Mouse (Mus musculus) CH12.LX (cell line): Measurements from ENCODE around the gene Gapdhs.
"Not testable (repeated sequence)": the region's sequence is repeated elsewhere in the genome, so short reads cannot be mapped to it uniquely, and the experiment has no call there.

ENCODE experiments used
- CHD2 ChIP-seq: IDR thresholded peaks from 2 replicates; pipeline ENCODE4 v1.6.1; 2011; ENCODE audit warnings: low read length, improper control_type of control experiment
- CTCF ChIP-seq, 2 experiments: IDR thresholded peaks in 1 of 2; conservative IDR thresholded peaks in 1 of 2; 2 replicates each; pipeline ENCODE4 v1.5.1; 2011 to 2012; ENCODE audit warnings: low read depth in 2 of 2, low read length in 2 of 2, improper control_type of control experiment in 1 of 2, inconsistent platforms in 1 of 2, mild to moderate bottlenecking in 1 of 2, moderate library complexity in 1 of 2
- EP300 ChIP-seq: IDR thresholded peaks from 2 replicates; pipeline ENCODE4 v1.6.1; 2011; ENCODE audit warnings: low read length, improper control_type of control experiment
- GABPA ChIP-seq: IDR thresholded peaks from 2 replicates; pipeline ENCODE4 v1.6.1; 2012; ENCODE audit warnings: low read depth, low read length, improper control_type of control experiment, inconsistent platforms; ENCODE audit not compliant: insufficient replicate concordance
- MAFK ChIP-seq: IDR thresholded peaks from 2 replicates; pipeline ENCODE4 v1.6.1; 2011; ENCODE audit warnings: low read length, improper control_type of control experiment; ENCODE audit not compliant: insufficient replicate concordance
- SMC3 ChIP-seq: IDR thresholded peaks from 2 replicates; pipeline ENCODE4 v1.6.1; 2011; ENCODE audit warnings: low read depth, low read length, improper control_type of control experiment

- TF ChIP-seq CTCF (conservative IDR thresholded peaks at IDR 0.05 in 1 of 2, IDR thresholded peaks at IDR 0.05 in 1 of 2; ENCODE audit: low read depth in 2 of 2, low read length in 2 of 2); CHD2; EP300; GABPA; MAFK; SMC3: not testable (repeated sequence)
Observed at GRCm38 (mm10) chr7:30730064-30730722, 13.3 kb downstream of the Gapdhs start.
